Mouse (Mus musculus) midbrain, postnatal 0 days (tissue): ENCODE results near the gene Rpl36. TPM values are rescaled to one million over a fixed set of nuclear protein-coding genes. Genes with fewer than 3 reads are reported as not detected.

Experiments used
- ATAC-seq: fragments of 200-750 bp; cut with Nextera tagmentation; 2 replicates; pipeline ENCODE4 v1.8.0; 2017; ENCODE audit warnings: moderate number of reproducible peaks, mild to moderate bottlenecking, moderate TSS enrichment, moderate library complexity; ENCODE audit not compliant: low FRiP score
- DNase-seq: peaks from one replicate; pipeline ENCODE4 v3.0.0-alpha.2; 2015; ENCODE audit warnings: low spot score
- H3K27ac ChIP-seq: fragments of 300-500 bp; sonication (generic); 2 replicates; pipeline ENCODE4 v1.5.1; 2014; ENCODE audit warnings: low read depth, mild to moderate bottlenecking, low read length, mixed read lengths
- H3K27me3 ChIP-seq: fragments of 300-500 bp; sonication (generic); 2 replicates; pipeline ENCODE4 v1.6.1; 2014; ENCODE audit warnings: low read length, control low read depth, mixed read lengths; ENCODE audit not compliant: insufficient read depth
- H3K36me3 ChIP-seq: fragments of 300-500 bp; sonication (generic); 2 replicates; pipeline ENCODE4 v1.6.1; 2014; ENCODE audit warnings: low read length, control low read depth, mixed read lengths; ENCODE audit not compliant: insufficient read depth
- H3K4me1 ChIP-seq: fragments of 300-500 bp; sonication (generic); 2 replicates; pipeline ENCODE4 v1.6.1; 2014; ENCODE audit warnings: mild to moderate bottlenecking, control low read depth, antibody characterized with exemption, low read length, mixed read lengths; ENCODE audit not compliant: insufficient read depth
- H3K4me2 ChIP-seq: fragments of 300-500 bp; sonication (generic); 2 replicates; pipeline ENCODE4 v1.6.1; 2014; ENCODE audit warnings: low read depth, mild to moderate bottlenecking, low read length, mixed read lengths; ENCODE audit not compliant: poor library complexity, severe bottlenecking
- H3K4me3 ChIP-seq: fragments of 300-500 bp; sonication (generic); 2 replicates; pipeline ENCODE4 v1.5.1; 2014; ENCODE audit warnings: low read depth, mild to moderate bottlenecking, low read length, moderate library complexity
- H3K9ac ChIP-seq: fragments of 300-500 bp; sonication (generic); replicated peaks from 2 replicates; pipeline ENCODE4 v1.6.1; 2014; ENCODE audit warnings: mild to moderate bottlenecking, low read length, moderate library complexity, mixed read lengths; ENCODE audit not compliant: poor library complexity, severe bottlenecking
- H3K9me3 ChIP-seq: fragments of 300-500 bp; sonication (generic); 2 replicates; pipeline ENCODE4 v1.6.1; 2016; ENCODE audit warnings: low read length, control low read depth
- CTCF ChIP-seq: IDR thresholded peaks from 2 replicates; pipeline ENCODE4 v1.5.1; 2016; ENCODE audit warnings: antibody characterized with exemption, mild to moderate bottlenecking
- WGBS: fragments of 180-500 bp; shearing (Covaris S2); extraction: QIAGEN DNeasy Blood & Tissue Kit; methylation state at CpG from one replicate; pipeline ENCODE4 v1.1.7; 2014; 5-methylcytosine and 5-hydroxymethylcytosine counted together
- polyA plus RNA-seq: library from polyadenylated mRNA; unstranded; fragments of >200 nt; fragmentation: Nextera tagmentation; extraction: Ambion mirVana; gene quantifications from 2 replicates; pipeline ENCODE4 v1.2.1, GENCODE M21; 2015
- total RNA-seq: library from RNA; depleted of rRNA; stranded (reverse); fragments of >200 nt; gene quantifications from 2 replicates; pipeline ENCODE4 v1.2.3, GENCODE M21; 2014

Rpl36 gene
- total and polyA plus RNA-seq, 2 experiments from 2014 or later: 1,008 to 1,089 TPM

- Histone ChIP-seq H3K9ac (no peak overlapping the region), H3K27me3 (no peaks in the 10 kb centered on the region), H3K4me3 (no peak overlapping the region), H3K36me3 (peaks cover 63% of the 10 kb centered on the region), H3K4me2 (no peak overlapping the region), H3K4me1 (peaks cover 4% of the 10 kb centered on the region; the same call in 1 of the 2 replicates), H3K9me3 (no peaks in the 10 kb centered on the region), H3K27ac (no peak overlapping the region)
- DNase-seq (no peak), ATAC-seq (no peak)
- 94% methylated on average over 3 of the region's 3 CpGs for WGBS
- TF ChIP-seq CTCF: no peak
These were observed 3.5 kb downstream of the Rpl36 start for GRCm38 (mm10) chr17:56616725-56617124.

- H3K36me3 ChIP-seq: peaks cover 71% of the 10 kb centered on the region
- no peak overlapping the region for H3K4me2 ChIP-seq
- no peak for DNase-seq
- no peak for ATAC-seq
- H3K9ac ChIP-seq: no peak overlapping the region
- H3K9me3 ChIP-seq: no peaks in the 10 kb centered on the region
- no peak overlapping the region for H3K4me3 ChIP-seq
- 91% methylated on average over 8 of the region's 8 CpGs for WGBS
- TF ChIP-seq CTCF: no peak
- no peak overlapping the region for H3K27ac ChIP-seq
- H3K27me3 ChIP-seq: no peaks in the 10 kb centered on the region
- peaks cover 4% of the 10 kb centered on the region; the same call in 1 of the 2 replicates for H3K4me1 ChIP-seq
These were observed 4.4 kb downstream of the Rpl36 start for GRCm38 (mm10) chr17:56617628-56618027.

- Histone ChIP-seq H3K4me3 (0 out of 2 replicates have a peak overlapping the region, but pooled peaks have one; percentile 67), H3K9me3 (no peaks in the 10 kb centered on the region), H3K4me1 (peaks cover 5% of the 10 kb centered on the region; the same call in 1 of the 2 replicates), H3K9ac (no peak overlapping the region), H3K36me3 (peaks cover 19% of the 10 kb centered on the region), H3K27me3 (no peaks in the 10 kb centered on the region), H3K4me2 (0 out of 2 replicates have a peak overlapping the region, but pooled peaks have one; percentile 57), H3K27ac (no peak overlapping the region)
- no peak for DNase-seq
- WGBS: 92% methylated on average over 3 of the region's 3 CpGs
- ATAC-seq: no peak
- no peak for TF ChIP-seq CTCF
These were observed 12.3 kb downstream of the Rpl36 start for GRCm38 (mm10) chr17:56625495-56625894.

- H3K4me2 ChIP-seq: peak overlapping the region; percentile 57
- under 1% methylated on average over 30 of the region's 32 CpGs for WGBS
- no peaks in the 10 kb centered on the region for H3K9me3 ChIP-seq
- TF ChIP-seq CTCF: no peak
- H3K4me3 ChIP-seq: peak overlapping the region; percentile 67
- ATAC-seq (no peak), DNase-seq (no peak)
- no peaks in the 10 kb centered on the region for H3K27me3 ChIP-seq
- H3K36me3 ChIP-seq: peaks cover 19% of the 10 kb centered on the region
- peak overlapping the region; percentile 78; the same call in 1 of the 2 replicates for H3K27ac ChIP-seq
- peaks cover 5% of the 10 kb centered on the region; the same call in 1 of the 2 replicates for H3K4me1 ChIP-seq
- peak overlapping the region; percentile 77 for H3K9ac ChIP-seq
These were observed 13.0 kb downstream of the Rpl36 start for GRCm38 (mm10) chr17:56626260-56626659.

- Histone ChIP-seq H3K4me1 (peaks cover 5% of the 10 kb centered on the region; the same call in 1 of the 2 replicates), H3K36me3 (peaks cover 14% of the 10 kb centered on the region), H3K4me2 (peak within 1 kb of the TSS; percentile 57), H3K9ac (peak within 1 kb of the TSS; percentile 77), H3K9me3 (no peaks in the 10 kb centered on the region), H3K27ac (peak within 1 kb of the TSS; percentile 78), H3K27me3 (no peaks in the 10 kb centered on the region), H3K4me3 (peak within 1 kb of the TSS; percentile 67)
- no peak for TF ChIP-seq CTCF
- under 1% methylated on average over 46 of the region's 51 CpGs for WGBS
- peak; percentile 98 for DNase-seq
- ATAC-seq: peak; percentile 91
These were observed 13.7 kb downstream of the Rpl36 start, which contains the start of gene Lonp1 for GRCm38 (mm10) chr17:56626754-56627470. Lonp1 (minus strand) TSS chr17:56626887.
